ENCODE assay signal across 22 mouse cellular contexts in the genomic region with DNA sequence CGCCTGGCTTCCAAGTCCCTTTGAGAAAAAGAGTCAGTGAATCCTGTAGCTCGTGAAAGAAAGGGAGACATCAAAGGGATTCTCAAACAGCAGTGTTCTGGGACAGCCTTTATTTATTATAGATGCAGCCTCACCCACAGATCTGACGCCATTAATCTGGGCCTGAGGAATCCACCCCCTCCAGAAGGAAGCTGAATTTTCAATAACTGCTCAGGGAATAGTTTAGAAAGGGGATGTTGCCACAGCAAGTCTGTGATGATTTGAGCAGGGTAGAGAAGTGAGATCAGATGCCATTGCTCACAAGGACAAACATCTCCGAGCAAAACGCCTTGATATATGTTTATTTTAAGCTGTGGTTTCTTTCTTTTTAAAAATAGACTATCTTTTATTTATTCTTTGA. TPM values are rescaled to one million over a fixed set of nuclear protein-coding genes. Genes with fewer than 3 reads are reported as not detected.
DNase-seq lines count a peak whose midpoint lies in the region; ATAC-seq lines count a peak whose summit lies in the region.
"Had no signal": no experiment of that assay in that cellular context is flagged by ENCODE, and none has a peak within 500 bp of the region (broad histone marks: within the 10 kb centered on the region; RNA-seq: fewer than 3 reads in every experiment).

No protein-coding gene starts in this region.

- ATAC-seq in kidney, embryonic 14.5 days (ENCODE audit: low FRiP score, low TSS enrichment) = no peak
- peak; percentile 75 for ATAC-seq in lung, embryonic 16.5 days (ENCODE audit: low read depth)
- ATAC-seq in common myeloid progenitor, adult 5-6 weeks (replicated peaks; ENCODE audit: low read depth, poor library complexity, severe bottlenecking) = 0 out of 2 replicates have a peak, but pooled peaks have one; percentile 20
- ATAC-seq in megakaryocyte, adult 5-6 weeks (ENCODE audit: poor library complexity, severe bottlenecking) = peak; percentile 51
- ATAC-seq: forebrain, embryonic 15.5 days had no signal

- H3K9ac ChIP-seq in kidney, embryonic 14.5 days (ENCODE audit: low read depth, low read length) = 0 out of 2 replicates have a peak overlapping the region, but pooled peaks have one; percentile 29
- H3K9ac ChIP-seq in lung, embryonic 16.5 days (ENCODE audit: low read length) = no peak overlapping the region
- H3K9ac ChIP-seq: forebrain, embryonic 15.5 days; heart, embryonic 15.5 days; limb, embryonic 12.5 days; liver, embryonic 15.5 days had no signal

- H3K27ac ChIP-seq in kidney, embryonic 14.5 days (ENCODE audit: low read depth, low read length) = no peak overlapping the region
- peak overlapping the region; percentile 55 for H3K27ac ChIP-seq in lung, embryonic 16.5 days (ENCODE audit: low read length)
- H3K27ac ChIP-seq: forebrain, embryonic 15.5 days; heart, adult 2 months; heart, embryonic 15.5 days; limb, embryonic 12.5 days; liver, embryonic 15.5 days had no signal

- no peaks in the 10 kb centered on the region for H3K36me3 ChIP-seq in kidney, embryonic 14.5 days (ENCODE audit: control insufficient read depth, insufficient read depth, low read length)
- H3K36me3 ChIP-seq in lung, embryonic 16.5 days (ENCODE audit: control insufficient read depth, insufficient read depth, low read length) = no peaks in the 10 kb centered on the region
- H3K36me3 ChIP-seq: forebrain, embryonic 15.5 days; heart, embryonic 15.5 days; limb, embryonic 12.5 days; liver, embryonic 15.5 days had no signal

- H3K9me3 ChIP-seq in kidney, embryonic 14.5 days (ENCODE audit: control insufficient read depth, low read length) = no peaks in the 10 kb centered on the region
- no peaks in the 10 kb centered on the region for H3K9me3 ChIP-seq in lung, embryonic 16.5 days (ENCODE audit: control insufficient read depth, low read length)
- H3K9me3 ChIP-seq: forebrain, embryonic 15.5 days; heart, embryonic 15.5 days; limb, embryonic 12.5 days; liver, embryonic 15.5 days had no signal

- no peak overlapping the region for H3K4me3 ChIP-seq in kidney, embryonic 14.5 days (ENCODE audit: low read length)
- H3K4me3 ChIP-seq in lung, embryonic 16.5 days (ENCODE audit: low read length) = no peak overlapping the region
- H3K4me3 ChIP-seq: erythroblast, embryonic 14.5 days; forebrain, embryonic 15.5 days; heart, adult 2 months; heart, embryonic 15.5 days; limb, embryonic 12.5 days; liver, embryonic 15.5 days had no signal

- H3K27me3 ChIP-seq in kidney, embryonic 14.5 days (ENCODE audit: control insufficient read depth, insufficient read depth, low read length) = no peaks in the 10 kb centered on the region
- H3K27me3 ChIP-seq in lung, embryonic 16.5 days (ENCODE audit: control insufficient read depth, insufficient read depth, low read depth, low read length) = no peaks in the 10 kb centered on the region
- H3K27me3 ChIP-seq: CH12.LX; forebrain, embryonic 15.5 days; heart, embryonic 15.5 days; liver, embryonic 15.5 days had no signal

- no peak overlapping the region for H3K4me2 ChIP-seq in kidney, embryonic 14.5 days (replicated peaks; ENCODE audit: low read depth, low read length)
- no peak overlapping the region for H3K4me2 ChIP-seq in lung, embryonic 16.5 days (ENCODE audit: low read depth, low read length)
- H3K4me2 ChIP-seq: forebrain, embryonic 15.5 days; heart, embryonic 15.5 days; limb, embryonic 12.5 days; liver, embryonic 15.5 days had no signal

- H3K4me1 ChIP-seq in kidney, embryonic 14.5 days (ENCODE audit: control insufficient read depth, insufficient read depth, low read length) = 0 out of 2 replicates have a peak, but pooled peaks cover 11% of the 10 kb centered on the region
- peaks cover 2% of the 10 kb centered on the region; the same call in 1 of the 2 replicates for H3K4me1 ChIP-seq in lung, embryonic 16.5 days (replicated peaks; ENCODE audit: control insufficient read depth, insufficient read depth, low read length)
- H3K4me1 ChIP-seq: forebrain, embryonic 15.5 days; limb, embryonic 12.5 days had no signal

- WGBS in kidney, embryonic 14.5 days = 22% methylated on average over 5 of the region's 5 CpGs
- WGBS in lung, embryonic 16.5 days = 27% methylated on average over 5 of the region's 5 CpGs

- DNase-seq in kidney, postnatal 14 days = no peak
- no peak for DNase-seq in lung, postnatal 25 days (ENCODE audit: low spot score)
- DNase-seq in c-Kit-positive CD71-positive TER-119-positive erythroid progenitor cells, embryonic 14.5 days (ENCODE audit: low spot score) = no peak
- DNase-seq: adrenal gland, postnatal 14 days; cerebellum, adult 2 months; gastrocnemius, postnatal 14 days; heart, adult 2 months; kidney, adult 2 months; right cerebral cortex, postnatal 25 days; thymus, postnatal 4 days had no signal

RNA-seq across cellular contexts. Expression of a gene that starts 26.1 kb away (rescaled TPM):
- 53.8 and 56.9 TPM in 2 replicates for polyA plus RNA-seq in kidney, embryonic 14.5 days (2014; fragmentation: Nextera tagmentation; extraction: Ambion mirVana)
- 60.8 and 68.6 TPM in 2 replicates for polyA plus RNA-seq in lung, embryonic 16.5 days (2015; fragmentation: Nextera tagmentation; extraction: Ambion mirVana)
- total RNA-seq in common myeloid progenitor, adult 5-6 weeks (2017) = 142 and 144 TPM in 2 replicates
- total RNA-seq in megakaryocyte, adult 5-6 weeks (2015) = 263 and 307 TPM in 2 replicates
- total RNA-seq in megakaryocyte, adult 5-6 weeks (2017) = 140 and 147 TPM in 2 replicates

RNA-seq across cellular contexts. Expression of a gene that starts 27.9 kb away (rescaled TPM):
- 29.4 and 44.4 TPM in 2 replicates for polyA plus RNA-seq in kidney, embryonic 14.5 days (2014; fragmentation: Nextera tagmentation; extraction: Ambion mirVana)
- polyA plus RNA-seq in lung, embryonic 16.5 days (2015; fragmentation: Nextera tagmentation; extraction: Ambion mirVana) = 47.8 and 51.5 TPM in 2 replicates
- total RNA-seq in common myeloid progenitor, adult 5-6 weeks (2017) = 83.0 and 83.6 TPM in 2 replicates
- total RNA-seq in megakaryocyte, adult 5-6 weeks (2015) = 82.1 and 88.8 TPM in 2 replicates
- total RNA-seq in megakaryocyte, adult 5-6 weeks (2017) = 184 and 199 TPM in 2 replicates

RNA-seq across cellular contexts. Expression of a gene that starts 51.0 kb away (rescaled TPM):
- 0.88 and 1.2 TPM in 2 replicates for polyA plus RNA-seq in kidney, embryonic 14.5 days (2014; fragmentation: Nextera tagmentation; extraction: Ambion mirVana)
- polyA plus RNA-seq in lung, embryonic 16.5 days (2015; fragmentation: Nextera tagmentation; extraction: Ambion mirVana) = 2.1 and 2.8 TPM in 2 replicates
- total RNA-seq in common myeloid progenitor, adult 5-6 weeks (2017) = 1.2 and 1.9 TPM in 2 replicates
- total RNA-seq in megakaryocyte, adult 5-6 weeks (2015) = 1.1 and 2.8 TPM in 2 replicates
- 2.1 and 3.7 TPM in 2 replicates for total RNA-seq in megakaryocyte, adult 5-6 weeks (2017)
- total RNA-seq: layer of hippocampus, postnatal 25 days; left cerebral cortex, postnatal 10 days had no signal
